Mouse (Mus musculus) MEL (cell line): ENCODE results near the gene 9130019O22Rik.

Experiments
- CTCF ChIP-seq, 3 experiments: IDR thresholded peaks in 2 of 3; conservative IDR thresholded peaks in 1 of 3; 2 replicates each; pipeline ENCODE4 v1.5.1; 2011 to 2012; ENCODE audit warnings: low read length in 3 of 3, low read depth in 2 of 3, mild to moderate bottlenecking in 2 of 3, improper control_type of control experiment in 1 of 3, inconsistent platforms in 1 of 3, mixed read lengths in 1 of 3, moderate library complexity in 1 of 3; ENCODE audit not compliant: control insufficient read depth in 1 of 3, insufficient read depth in 1 of 3, poor library complexity in 1 of 3, severe bottlenecking in 1 of 3
- EP300 ChIP-seq, 2 experiments: IDR thresholded peaks; 2 replicates each; pipeline ENCODE4 v1.6.1; 2011; ENCODE audit warnings: improper control_type of control experiment in 2 of 2, low read length in 2 of 2, low read depth in 1 of 2, mild to moderate bottlenecking in 1 of 2
- POLR2A ChIP-seq, 2 experiments: IDR thresholded peaks; 2 replicates each; pipeline ENCODE4 v1.6.1; 2011 to 2012; ENCODE audit warnings: low read length in 2 of 2, mild to moderate bottlenecking in 2 of 2, control low read depth in 1 of 2, improper control_type of control experiment in 1 of 2, low read depth in 1 of 2, moderate library complexity in 1 of 2; ENCODE audit not compliant: control insufficient read depth in 1 of 2, insufficient read depth in 1 of 2, poor library complexity in 1 of 2
- POLR2AphosphoS2 ChIP-seq: IDR thresholded peaks from 2 replicates; pipeline ENCODE4 v1.6.1; 2011; ENCODE audit warnings: low read length, improper control_type of control experiment
- POLR2AphosphoS5 ChIP-seq: IDR thresholded peaks from 2 replicates; pipeline ENCODE4 v1.6.1; 2012; ENCODE audit warnings: low read depth, borderline replicate concordance, mild to moderate bottlenecking, inconsistent platforms, low read length, moderate library complexity, mixed read lengths
- UBTF ChIP-seq: IDR thresholded peaks from 2 replicates; pipeline ENCODE4 v1.6.1; 2012; ENCODE audit warnings: low read depth, mild to moderate bottlenecking, inconsistent platforms, low read length, improper control_type of control experiment, moderate library complexity, borderline replicate concordance; ENCODE audit not compliant: insufficient read depth

GRCm38 (mm10) chr7:127342332-127342731 lies 44.6 kb downstream of the 9130019O22Rik start:
- no peak for TF ChIP-seq POLR2A (IDR thresholded peaks at IDR 0.05; ENCODE audit: control insufficient read depth in 1 of 2, insufficient read depth in 1 of 2, low read depth in 1 of 2, low read length in 2 of 2, poor library complexity in 1 of 2)
- no peak; a peak in 1 of 4 replicates for TF ChIP-seq EP300 (IDR thresholded peaks at IDR 0.05; ENCODE audit: low read depth in 1 of 2, low read length in 2 of 2)
- no peak for TF ChIP-seq POLR2AphosphoS2
- TF ChIP-seq CTCF (IDR thresholded peaks at IDR 0.05 in 2 of 3, conservative IDR thresholded peaks at IDR 0.05 in 1 of 3; ENCODE audit: control insufficient read depth in 1 of 3, insufficient read depth in 1 of 3, low read depth in 2 of 3, low read length in 3 of 3, poor library complexity in 1 of 3, severe bottlenecking in 1 of 3): peak; percentile 22 to 72 (median 47)
- no peak for TF ChIP-seq POLR2AphosphoS5
- TF ChIP-seq UBTF: no peak
